Mouse (Mus musculus) lung, postnatal 0 days (tissue): Measurements from ENCODE around the gene Tpbgl. TPM values are rescaled to one million over a fixed set of nuclear protein-coding genes. Genes with fewer than 3 reads are reported as not detected.
A peak's percentile ranks its signal among the peaks of the same experiment; 100 is the strongest.

Source experiments
- ATAC-seq: fragments of 200-750 bp; cut with Nextera tagmentation; 2 replicates; pipeline ENCODE4 v1.8.0; 2017; ENCODE audit warnings: moderate library complexity
- DNase-seq: peaks from one replicate; pipeline ENCODE4 v3.0.0-alpha.2; 2016; ENCODE audit warnings: low spot score
- H3K27ac ChIP-seq: fragments of 300-500 bp; sonication (generic); 2 replicates; pipeline ENCODE4 v1.5.1; 2014; ENCODE audit warnings: antibody characterized with exemption, mild to moderate bottlenecking, low read length, mixed read lengths
- H3K27me3 ChIP-seq: fragments of 300-500 bp; sonication (generic); replicated peaks from 2 replicates; pipeline ENCODE4 v1.6.1; 2014; ENCODE audit warnings: low read length, mixed read lengths; ENCODE audit not compliant: insufficient read depth
- H3K36me3 ChIP-seq: fragments of 300-500 bp; sonication (generic); 2 replicates; pipeline ENCODE4 v1.6.1; 2014; ENCODE audit warnings: low read length, mixed read lengths; ENCODE audit not compliant: insufficient read depth
- H3K4me1 ChIP-seq: fragments of 300-500 bp; sonication (generic); 2 replicates; pipeline ENCODE4 v1.6.1; 2014; ENCODE audit warnings: antibody characterized with exemption, low read depth, low read length, mixed read lengths; ENCODE audit not compliant: insufficient read depth
- H3K4me2 ChIP-seq: fragments of 300-500 bp; sonication (generic); replicated peaks from 2 replicates; pipeline ENCODE4 v1.6.1; 2014; ENCODE audit warnings: low read depth, mild to moderate bottlenecking, low read length, moderate library complexity, mixed read lengths
- H3K4me3 ChIP-seq: fragments of 300-500 bp; sonication (generic); 2 replicates; pipeline ENCODE4 v1.5.1; 2014; ENCODE audit warnings: low read depth, low read length
- H3K9ac ChIP-seq: fragments of 300-500 bp; sonication (generic); replicated peaks from 2 replicates; pipeline ENCODE4 v1.6.1; 2014; ENCODE audit warnings: low read depth, mild to moderate bottlenecking
- H3K9me3 ChIP-seq: fragments of 300-500 bp; sonication (generic); 2 replicates; pipeline ENCODE4 v1.6.1; 2016; ENCODE audit warnings: low read length, mixed read lengths
- CTCF ChIP-seq: IDR thresholded peaks from 2 replicates; pipeline ENCODE4 v1.5.1; 2016; ENCODE audit warnings: antibody characterized with exemption, mild to moderate bottlenecking
- EP300 ChIP-seq: IDR thresholded peaks from 2 replicates; pipeline ENCODE4 v1.6.1; 2016; ENCODE audit warnings: antibody characterized with exemption, mild to moderate bottlenecking, control low read depth
- WGBS: fragments of 180-500 bp; shearing (Covaris S2); extraction: QIAGEN DNeasy Blood & Tissue Kit; methylation state at CpG from one replicate; pipeline ENCODE4 v1.1.7; 2014; 5-methylcytosine and 5-hydroxymethylcytosine counted together
- polyA plus RNA-seq: library from polyadenylated mRNA; unstranded; fragments of >200 nt; fragmentation: Nextera tagmentation; extraction: Ambion mirVana; gene quantifications from 2 replicates; pipeline ENCODE4 v1.2.1, GENCODE M21; 2015

Gene Tpbgl
- polyA plus RNA-seq, 1 experiment from 2014 or later, result 0.79 TPM

- DNase-seq, result no peak
- TF ChIP-seq EP300 (no peak), CTCF (no peak)
- no peak overlapping the region for H3K9ac ChIP-seq
- no peaks in the 10 kb centered on the region for H3K4me1 ChIP-seq
- no peaks in the 10 kb centered on the region for H3K27me3 ChIP-seq
- no peak overlapping the region for H3K27ac ChIP-seq
- H3K4me3 ChIP-seq, result no peak overlapping the region
- ATAC-seq, result no peak
- no peak overlapping the region for H3K4me2 ChIP-seq
- H3K36me3 ChIP-seq, result no peaks in the 10 kb centered on the region
- H3K9me3 ChIP-seq, result no peaks in the 10 kb centered on the region
- WGBS, result 79% methylated on average over 7 of the region's 7 CpGs
Measured at GRCm38 (mm10) chr7:99644701-99645100, 17.8 kb upstream of the Tpbgl start.

- H3K4me2 ChIP-seq, result no peak overlapping the region
- no peaks in the 10 kb centered on the region for H3K9me3 ChIP-seq
- TF ChIP-seq EP300 (no peak), CTCF (no peak)
- 44% methylated on average over 3 of the region's 3 CpGs for WGBS
- H3K4me3 ChIP-seq, result no peak overlapping the region
- no peak overlapping the region for H3K9ac ChIP-seq
- H3K27me3 ChIP-seq, result no peaks in the 10 kb centered on the region
- H3K27ac ChIP-seq, result no peak overlapping the region
- H3K4me1 ChIP-seq, result no peaks in the 10 kb centered on the region
- no peaks in the 10 kb centered on the region for H3K36me3 ChIP-seq
- DNase-seq (no peak), ATAC-seq (no peak)
Measured at GRCm38 (mm10) chr7:99642078-99642477, 15.2 kb upstream of the Tpbgl start.

- no peaks in the 10 kb centered on the region for H3K36me3 ChIP-seq
- ATAC-seq, result no peak
- 30% methylated on average over 4 of the region's 4 CpGs for WGBS
- H3K4me1 ChIP-seq, result no peaks in the 10 kb centered on the region
- H3K27ac ChIP-seq, result no peak overlapping the region
- TF ChIP-seq CTCF (no peak), EP300 (no peak)
- H3K4me3 ChIP-seq, result no peak overlapping the region
- H3K4me2 ChIP-seq, result no peak overlapping the region
- no peaks in the 10 kb centered on the region for H3K27me3 ChIP-seq
- DNase-seq, result no peak
- no peaks in the 10 kb centered on the region for H3K9me3 ChIP-seq
- H3K9ac ChIP-seq, result no peak overlapping the region
Measured at GRCm38 (mm10) chr7:99641245-99641644, 14.3 kb upstream of the Tpbgl start.

- no peaks in the 10 kb centered on the region for H3K4me1 ChIP-seq
- DNase-seq, result no peak
- H3K9ac ChIP-seq, result no peak overlapping the region
- no peak overlapping the region for H3K4me2 ChIP-seq
- H3K36me3 ChIP-seq, result no peaks in the 10 kb centered on the region
- no peak for TF ChIP-seq EP300
- TF ChIP-seq CTCF, result no peak
- WGBS, result 61% methylated on average over 8 of the region's 8 CpGs
- ATAC-seq, result no peak
- no peaks in the 10 kb centered on the region for H3K27me3 ChIP-seq
- no peak overlapping the region for H3K4me3 ChIP-seq
- H3K9me3 ChIP-seq, result no peaks in the 10 kb centered on the region
- no peak overlapping the region for H3K27ac ChIP-seq
Measured at GRCm38 (mm10) chr7:99633966-99634665, 7.2 kb upstream of the Tpbgl start.

- no peaks in the 10 kb centered on the region for H3K4me1 ChIP-seq
- H3K4me2 ChIP-seq, result no peak overlapping the region
- H3K4me3 ChIP-seq, result no peak overlapping the region
- no peak overlapping the region for H3K27ac ChIP-seq
- ATAC-seq (no peak), DNase-seq (peak; percentile 54)
- peaks cover 8% of the 10 kb centered on the region for H3K27me3 ChIP-seq
- 14% methylated on average over 6 of the region's 6 CpGs for WGBS
- no peaks in the 10 kb centered on the region for H3K9me3 ChIP-seq
- H3K9ac ChIP-seq, result no peak overlapping the region
- no peaks in the 10 kb centered on the region for H3K36me3 ChIP-seq
- TF ChIP-seq EP300, result no peak
- no peak for TF ChIP-seq CTCF
Measured at GRCm38 (mm10) chr7:99632286-99632685, 5.4 kb upstream of the Tpbgl start.

- no peak overlapping the region for H3K4me3 ChIP-seq
- TF ChIP-seq CTCF (no peak), EP300 (no peak)
- no peak for ATAC-seq
Measured at GRCm38 (mm10) chr7:99627366-99627765, 463 bp upstream of the Tpbgl start.

More at GRCm38 (mm10) chr7:99627366-99627765, 463 bp upstream of the Tpbgl start:
- Histone ChIP-seq H3K27me3 (peaks cover 38% of the 10 kb centered on the region), H3K9ac (no peak overlapping the region), H3K4me2 (no peak overlapping the region), H3K4me1 (peaks cover 11% of the 10 kb centered on the region), H3K27ac (no peak overlapping the region), H3K36me3 (no peaks in the 10 kb centered on the region), H3K9me3 (no peaks in the 10 kb centered on the region)
- no peak for DNase-seq
- 8% methylated on average over 7 of the region's 7 CpGs for WGBS
